Mouse (Mus musculus): ENCODE data around the gene Rap1gap2. TPM values are rescaled to one million over a fixed set of nuclear protein-coding genes. Genes with fewer than 3 reads are reported as not detected.

Gene Rap1gap2
- polyA plus RNA-seq, 1 experiment: 9.9 TPM

DNA sequence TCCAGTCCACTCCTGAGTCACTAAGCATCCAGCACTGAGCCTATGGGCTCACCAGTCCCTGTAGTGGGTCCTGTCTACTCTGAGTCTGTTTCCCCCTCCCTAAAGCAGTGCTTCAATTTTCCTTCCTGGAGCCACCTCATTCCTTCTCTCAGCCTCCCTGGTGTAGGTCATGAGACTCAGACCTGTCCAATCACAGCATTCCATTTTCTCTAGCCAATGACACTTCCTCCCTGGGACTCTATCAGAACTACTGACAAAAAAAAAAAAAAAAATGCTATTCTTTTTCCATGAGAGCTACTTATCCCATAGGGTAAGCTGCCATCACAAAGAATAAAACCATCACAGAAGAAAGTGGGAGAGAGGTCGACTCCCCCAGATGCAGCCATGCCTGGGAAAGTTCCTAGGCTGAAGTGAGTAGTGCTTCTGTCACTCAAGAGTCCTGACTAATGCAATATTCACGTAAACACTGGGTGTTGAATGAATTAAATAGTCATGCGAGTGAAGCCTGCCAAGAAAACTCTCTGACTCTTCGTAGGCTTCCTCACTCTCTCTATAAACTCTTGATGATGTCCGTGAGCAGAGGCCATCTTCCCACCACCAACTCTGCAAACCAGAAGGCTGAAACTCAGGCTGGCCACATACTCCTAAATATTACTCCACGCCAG lies 127.4 kb downstream of the Rap1gap2 start:
- Histone ChIP-seq H3K4me1 (ENCODE audit: control insufficient read depth, insufficient read depth, low read length) (no peaks in the 10 kb centered on the region), H3K27ac (ENCODE audit: control insufficient read depth, insufficient read depth, low read depth, low read length, poor library complexity) (no peak overlapping the region), H3K4me3 (replicated peaks; ENCODE audit: control insufficient read depth, low read depth, low read length) (no peak overlapping the region)
- WGBS: 78% methylated on average over 6 of the region's 6 CpGs
- no peak for TF ChIP-seq CTCF (IDR thresholded peaks at IDR 0.05; ENCODE audit: control insufficient read depth, insufficient read depth, low read length)
- no peak for TF ChIP-seq POLR2A (IDR thresholded peaks at IDR 0.05; ENCODE audit: borderline replicate concordance, control insufficient read depth, low read depth, low read length)

DNA sequence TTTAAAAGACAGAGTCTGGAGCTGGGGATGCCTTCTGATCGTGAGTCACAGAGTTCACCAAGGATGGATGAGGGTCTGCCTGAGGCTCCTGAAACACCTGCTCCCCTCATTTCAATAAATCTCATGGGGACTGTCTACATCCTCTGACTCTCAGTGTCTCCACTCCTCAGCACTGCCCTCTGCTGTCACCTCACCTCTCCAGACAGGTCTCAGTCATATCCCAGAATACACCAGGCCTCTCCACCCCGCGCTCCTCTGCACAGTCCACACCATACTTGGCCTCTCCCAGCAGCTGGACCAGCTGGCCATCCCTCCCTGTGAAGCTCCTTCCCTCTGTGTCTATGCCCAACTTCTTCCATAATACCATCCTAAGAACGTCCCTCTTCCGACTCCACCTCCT lies 128.9 kb downstream of the Rap1gap2 start:
- H3K4me3 ChIP-seq (replicated peaks; ENCODE audit: control insufficient read depth, low read depth, low read length): no peak overlapping the region
- H3K27ac ChIP-seq (ENCODE audit: control insufficient read depth, insufficient read depth, low read depth, low read length, poor library complexity): no peak overlapping the region
- 77% methylated on average over 5 of the region's 5 CpGs for WGBS
- TF ChIP-seq POLR2A (IDR thresholded peaks at IDR 0.05; ENCODE audit: borderline replicate concordance, control insufficient read depth, low read depth, low read length): no peak
- no peaks in the 10 kb centered on the region for H3K4me1 ChIP-seq (ENCODE audit: control insufficient read depth, insufficient read depth, low read length)

DNA sequence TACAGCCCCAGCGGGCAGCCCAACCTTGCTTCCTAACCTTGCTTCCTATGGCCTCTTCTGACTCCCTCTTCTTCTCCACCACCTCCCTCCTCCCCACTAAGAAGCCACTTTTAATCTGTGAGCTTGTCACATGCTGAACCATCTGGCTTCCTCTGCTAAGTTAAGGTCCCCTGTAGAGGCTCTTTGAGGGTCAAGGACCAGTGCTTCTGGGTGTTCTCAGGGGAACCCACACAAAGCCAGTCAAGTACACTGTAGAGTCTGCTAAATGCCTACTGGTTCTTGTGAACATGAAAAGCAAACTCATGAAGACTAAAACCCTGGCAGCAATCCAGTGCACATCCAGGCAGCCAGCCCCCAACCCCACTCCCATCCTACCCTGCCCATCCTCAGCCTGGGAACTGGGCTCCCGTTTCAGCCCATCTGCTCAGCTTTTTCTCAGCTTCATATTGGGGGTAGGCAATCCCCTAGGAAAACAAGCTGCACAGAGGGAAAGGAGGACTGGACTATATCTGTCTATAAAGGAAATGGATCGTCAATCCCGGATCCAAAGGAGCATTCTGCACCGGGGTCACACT lies 130.9 kb downstream of the Rap1gap2 start:
- WGBS: 82% methylated on average over 5 of the region's 5 CpGs

DNA sequence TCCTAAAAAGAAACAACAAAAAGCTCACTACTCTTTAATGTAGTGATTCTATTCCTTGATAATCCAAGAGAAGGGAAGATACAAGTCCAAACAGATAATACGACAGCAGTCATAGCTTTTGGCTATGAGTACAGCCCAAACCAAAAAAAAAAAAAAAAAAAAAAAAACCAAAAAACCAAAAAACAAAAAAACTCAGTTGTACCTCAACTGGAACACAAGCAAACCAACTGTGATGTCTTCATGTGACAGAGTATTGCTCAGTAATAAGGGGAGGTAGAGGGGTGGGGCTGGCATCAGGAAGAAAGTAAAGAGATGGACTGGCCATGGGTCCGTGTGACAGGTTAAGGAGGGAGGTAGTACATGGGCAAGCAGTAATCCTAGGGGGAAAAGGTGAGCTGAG lies 131.8 kb downstream of the Rap1gap2 start:
- TF ChIP-seq POLR2A (IDR thresholded peaks at IDR 0.05; ENCODE audit: borderline replicate concordance, control insufficient read depth, low read depth, low read length) (no peak), CTCF (IDR thresholded peaks at IDR 0.05; ENCODE audit: control insufficient read depth, insufficient read depth, low read length) (no peak)
- 84% methylated on average over 2 of the region's 2 CpGs for WGBS
- H3K4me1 ChIP-seq (ENCODE audit: control insufficient read depth, insufficient read depth, low read length): no peaks in the 10 kb centered on the region
- no peak overlapping the region for H3K4me3 ChIP-seq (replicated peaks; ENCODE audit: control insufficient read depth, low read depth, low read length)
- no peak overlapping the region for H3K27ac ChIP-seq (ENCODE audit: control insufficient read depth, insufficient read depth, low read depth, low read length, poor library complexity)

More for the DNA sequence above, 130.9 kb downstream of the Rap1gap2 start:
- TF ChIP-seq CTCF (IDR thresholded peaks at IDR 0.05; ENCODE audit: control insufficient read depth, insufficient read depth, low read length): no peak
- no peak for TF ChIP-seq POLR2A (IDR thresholded peaks at IDR 0.05; ENCODE audit: borderline replicate concordance, control insufficient read depth, low read depth, low read length)
- H3K27ac ChIP-seq (ENCODE audit: control insufficient read depth, insufficient read depth, low read depth, low read length, poor library complexity): no peak overlapping the region
- H3K4me3 ChIP-seq (replicated peaks; ENCODE audit: control insufficient read depth, low read depth, low read length): no peak overlapping the region
- H3K4me1 ChIP-seq (ENCODE audit: control insufficient read depth, insufficient read depth, low read length): no peaks in the 10 kb centered on the region

DNA sequence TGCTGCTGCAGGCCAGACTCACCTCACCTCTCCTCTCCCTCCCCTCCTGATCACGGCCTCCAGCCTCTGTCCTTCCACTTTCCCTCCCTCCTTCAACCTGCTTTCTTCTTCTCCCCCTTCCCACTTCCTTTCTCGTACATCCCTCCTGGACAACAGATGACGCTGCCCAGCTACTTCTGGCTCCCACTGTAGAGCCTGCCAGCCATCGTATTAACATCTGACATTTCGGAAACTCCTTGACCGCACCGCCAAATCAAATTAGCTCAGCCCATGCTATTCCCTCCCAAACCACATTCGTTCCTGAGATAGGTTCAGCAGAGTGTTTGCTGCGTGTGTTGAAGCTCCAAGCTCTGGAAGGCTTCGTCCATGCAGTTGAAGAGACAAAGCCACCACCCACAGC lies 138.0 kb downstream of the Rap1gap2 start:
- no peaks in the 10 kb centered on the region; the same call in 1 of the 2 replicates for H3K4me1 ChIP-seq (ENCODE audit: control insufficient read depth, insufficient read depth, low read length)
- TF ChIP-seq POLR2A (IDR thresholded peaks at IDR 0.05; ENCODE audit: borderline replicate concordance, control insufficient read depth, low read depth, low read length) (no peak), CTCF (IDR thresholded peaks at IDR 0.05; ENCODE audit: control insufficient read depth, insufficient read depth, low read length) (no peak)

DNA sequence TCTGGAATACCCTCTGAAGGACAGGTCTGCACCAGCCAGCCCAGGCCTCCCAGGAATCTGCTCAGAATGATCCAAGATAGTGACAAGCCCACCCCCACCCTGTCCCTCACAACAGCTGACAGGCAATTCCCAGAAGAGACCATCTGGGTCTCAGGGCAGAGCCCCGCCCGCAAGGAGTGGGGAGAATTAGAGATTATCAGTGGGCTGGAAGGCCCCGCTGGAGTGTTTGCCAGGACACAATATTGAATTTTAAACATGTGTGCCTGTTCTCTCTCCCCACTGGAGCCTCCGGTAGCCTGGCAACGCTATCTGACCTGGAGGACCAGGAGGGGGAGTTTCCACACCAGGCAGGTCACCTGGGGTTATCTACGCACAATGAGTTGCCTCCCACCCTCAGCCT lies 142.5 kb downstream of the Rap1gap2 start:
- no peak overlapping the region for H3K27ac ChIP-seq (ENCODE audit: control insufficient read depth, insufficient read depth, low read depth, low read length, poor library complexity)
- WGBS: 82% methylated on average over 6 of the region's 6 CpGs
- no peak overlapping the region for H3K4me3 ChIP-seq (replicated peaks; ENCODE audit: control insufficient read depth, low read depth, low read length)
- TF ChIP-seq CTCF (IDR thresholded peaks at IDR 0.05; ENCODE audit: control insufficient read depth, insufficient read depth, low read length) (no peak), POLR2A (IDR thresholded peaks at IDR 0.05; ENCODE audit: borderline replicate concordance, control insufficient read depth, low read depth, low read length) (no peak)
- H3K4me1 ChIP-seq (ENCODE audit: control insufficient read depth, insufficient read depth, low read length): no peaks in the 10 kb centered on the region; the same call in 1 of the 2 replicates

More for the DNA sequence above, 138.0 kb downstream of the Rap1gap2 start:
- Histone ChIP-seq H3K27ac (ENCODE audit: control insufficient read depth, insufficient read depth, low read depth, low read length, poor library complexity) (no peak overlapping the region), H3K4me3 (replicated peaks; ENCODE audit: control insufficient read depth, low read depth, low read length) (no peak overlapping the region)
- WGBS: 80% methylated on average over 10 of the region's 10 CpGs

DNA sequence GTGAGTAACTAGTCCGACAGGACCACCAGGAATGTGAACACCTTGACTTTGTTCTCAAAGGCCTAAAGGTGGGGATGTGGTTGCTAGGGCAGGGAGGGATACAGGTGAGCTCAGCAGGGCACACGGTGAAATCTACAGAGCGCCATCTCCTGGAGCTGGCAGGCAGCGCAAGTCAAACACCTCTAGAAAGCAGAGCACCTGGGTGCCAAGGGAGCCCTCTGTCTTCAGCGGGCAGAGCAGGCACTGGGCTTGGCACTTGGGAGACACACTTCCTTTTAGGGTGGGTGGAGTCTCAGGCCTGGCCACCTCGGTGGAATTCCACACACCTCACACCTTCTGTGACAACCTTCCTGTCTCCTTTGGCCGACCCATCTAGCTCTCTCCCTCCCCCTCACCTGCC lies 145.0 kb downstream of the Rap1gap2 start:
- Histone ChIP-seq H3K27ac (ENCODE audit: control insufficient read depth, insufficient read depth, low read depth, low read length, poor library complexity) (no peak overlapping the region), H3K4me3 (replicated peaks; ENCODE audit: control insufficient read depth, low read depth, low read length) (no peak overlapping the region), H3K4me1 (ENCODE audit: control insufficient read depth, insufficient read depth, low read length) (no peaks in the 10 kb centered on the region; the same call in 1 of the 2 replicates)
- TF ChIP-seq POLR2A (IDR thresholded peaks at IDR 0.05; ENCODE audit: borderline replicate concordance, control insufficient read depth, low read depth, low read length) (no peak), CTCF (IDR thresholded peaks at IDR 0.05; ENCODE audit: control insufficient read depth, insufficient read depth, low read length) (no peak)
- 48% methylated on average over 7 of the region's 7 CpGs for WGBS

DNA sequence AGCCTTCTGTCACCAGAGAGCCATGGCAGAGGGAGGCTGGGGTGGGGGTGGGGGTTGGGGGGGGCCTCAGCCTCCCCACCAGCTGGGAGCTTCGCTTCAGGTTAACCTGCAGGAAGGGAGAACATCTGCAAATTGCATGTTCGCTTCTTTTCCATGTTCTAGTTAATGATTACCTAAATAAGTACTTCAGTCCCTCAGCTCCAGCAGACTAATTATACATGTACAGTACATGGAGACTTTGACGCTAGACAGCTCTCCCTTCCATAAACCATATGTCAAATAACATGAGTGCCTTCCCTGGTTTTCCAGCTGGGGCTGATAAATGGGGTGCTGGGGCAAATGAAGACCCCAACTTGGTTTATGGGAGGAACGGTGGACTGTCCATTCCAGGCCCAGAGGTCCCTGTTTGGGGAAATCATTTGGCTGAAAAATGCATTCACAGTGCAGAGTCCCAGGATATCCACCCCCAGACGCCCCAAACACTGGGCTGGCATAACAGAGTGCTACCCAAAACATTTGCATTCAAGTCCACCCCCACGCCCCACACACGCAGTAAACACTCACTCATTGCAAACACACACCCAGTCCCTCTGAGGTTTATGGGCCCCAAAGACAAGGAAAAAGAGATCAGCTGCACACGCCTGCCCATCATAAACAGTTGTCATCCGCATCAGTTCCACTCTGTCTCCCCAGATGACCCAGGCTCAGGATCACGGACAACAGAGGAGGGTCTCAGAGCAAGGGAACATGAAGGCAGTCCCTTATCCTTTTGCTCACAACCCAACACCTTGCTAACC lies 146.3 kb downstream of the Rap1gap2 start:
- TF ChIP-seq POLR2A (IDR thresholded peaks at IDR 0.05; ENCODE audit: borderline replicate concordance, control insufficient read depth, low read depth, low read length): no peak
- TF ChIP-seq CTCF (IDR thresholded peaks at IDR 0.05; ENCODE audit: control insufficient read depth, insufficient read depth, low read length): no peak
- H3K4me1 ChIP-seq (ENCODE audit: control insufficient read depth, insufficient read depth, low read length): no peaks in the 10 kb centered on the region; the same call in 1 of the 2 replicates

More for the DNA sequence above, 146.3 kb downstream of the Rap1gap2 start:
- H3K27ac ChIP-seq (ENCODE audit: control insufficient read depth, insufficient read depth, low read depth, low read length, poor library complexity): no peak overlapping the region
- 76% methylated on average over 10 of the region's 10 CpGs for WGBS
- no peak overlapping the region for H3K4me3 ChIP-seq (replicated peaks; ENCODE audit: control insufficient read depth, low read depth, low read length)
